Comparison of ENCODE assay signal across 25 mouse cellular contexts in the genomic region with DNA sequence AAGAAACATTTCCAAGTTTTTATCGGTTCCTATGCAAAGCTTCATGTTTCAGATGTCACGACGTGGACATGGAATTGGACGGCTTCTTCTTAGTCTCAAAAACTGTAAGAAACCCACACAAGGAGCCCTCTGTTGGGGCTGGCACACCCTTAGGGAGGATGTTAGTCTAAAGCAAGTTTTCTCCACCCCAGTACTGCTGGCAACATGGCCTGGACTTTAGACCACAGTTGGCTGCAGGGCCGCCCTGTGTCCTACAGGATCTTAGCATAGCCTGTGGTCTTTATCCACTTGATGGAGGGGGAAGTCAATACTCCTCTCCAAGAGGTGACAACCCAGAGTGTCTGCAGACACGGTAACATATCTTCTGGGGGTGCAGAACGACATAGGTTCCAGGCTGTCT. TPM values are rescaled to one million over a fixed set of nuclear protein-coding genes. Genes with fewer than 3 reads are reported as not detected.
DNase-seq lines count a peak whose midpoint lies in the region; ATAC-seq and TF ChIP-seq lines count a peak whose summit lies in the region.
"Had no signal": no experiment of that assay in that cellular context is flagged by ENCODE, and none has a peak within 500 bp of the region (broad histone marks: within the 10 kb centered on the region; RNA-seq: fewer than 3 reads in every experiment).

No protein-coding gene starts in this region.

- no peak overlapping the region for H3K4me2 ChIP-seq in kidney, postnatal 0 days (ENCODE audit: low read length)
- no peak overlapping the region for H3K4me2 ChIP-seq in limb, embryonic 15.5 days
- H3K4me2 ChIP-seq in liver, embryonic 11.5 days, result no peak overlapping the region
- H3K4me2 ChIP-seq: embryonic facial prominence, embryonic 13.5 days; forebrain, embryonic 12.5 days; forebrain, embryonic 15.5 days; heart, embryonic 13.5 days; hindbrain, embryonic 12.5 days; hindbrain, embryonic 15.5 days had no signal

- no peak for TF ChIP-seq CTCF in kidney, postnatal 0 days (IDR thresholded peaks at IDR 0.05; ENCODE audit: low read depth)
- TF ChIP-seq CTCF in testis, adult 2 months (IDR thresholded peaks at IDR 0.05; ENCODE audit: control insufficient read depth, insufficient read depth, insufficient replicate concordance, low read depth, low read length), result no peak

- whole genome bisulfite sequencing in kidney, postnatal 0 days, result 80% methylated on average over 7 of the region's 7 CpGs
- WGBS in limb, embryonic 15.5 days, result 68% methylated on average over 7 of the region's 7 CpGs
- 71% methylated on average over 7 of the region's 7 CpGs for WGBS in liver, embryonic 11.5 days

- no peak for TF ChIP-seq POLR2A in testis, adult 2 months (IDR thresholded peaks at IDR 0.05; ENCODE audit: control insufficient read depth, low read depth, low read length)

- H3K27me3 ChIP-seq in kidney, postnatal 0 days (ENCODE audit: insufficient read depth, low read length), result no peaks in the 10 kb centered on the region
- no peaks in the 10 kb centered on the region for H3K27me3 ChIP-seq in testis, adult 2 months (ENCODE audit: control insufficient read depth, insufficient read depth, low read length)
- no peaks in the 10 kb centered on the region for H3K27me3 ChIP-seq in limb, embryonic 15.5 days
- H3K27me3 ChIP-seq in liver, embryonic 11.5 days (replicated peaks; ENCODE audit: control insufficient read depth, insufficient read depth, low read length), result no peaks in the 10 kb centered on the region
- H3K27me3 ChIP-seq: embryonic facial prominence, embryonic 13.5 days; forebrain, embryonic 15.5 days; heart, embryonic 13.5 days; hindbrain, embryonic 12.5 days; hindbrain, embryonic 15.5 days had no signal

- no peak overlapping the region for H3K4me3 ChIP-seq in kidney, postnatal 0 days (replicated peaks; ENCODE audit: low read depth, low read length)
- peak overlapping the region; percentile 43 for H3K4me3 ChIP-seq in testis, adult 2 months (ENCODE audit: control insufficient read depth, low read depth, low read length)
- no peak overlapping the region for H3K4me3 ChIP-seq in limb, embryonic 15.5 days
- H3K4me3 ChIP-seq in liver, embryonic 11.5 days (ENCODE audit: low read depth, low read length), result no peak overlapping the region
- H3K4me3 ChIP-seq: embryonic facial prominence, embryonic 10.5 days; embryonic facial prominence, embryonic 13.5 days; erythroblast, embryonic 14.5 days; forebrain, embryonic 12.5 days; forebrain, embryonic 15.5 days; heart, embryonic 13.5 days; hindbrain, embryonic 12.5 days; hindbrain, embryonic 15.5 days had no signal

- H3K9ac ChIP-seq in kidney, postnatal 0 days (ENCODE audit: low read depth, low read length), result no peak overlapping the region
- H3K9ac ChIP-seq in limb, embryonic 15.5 days, result no peak overlapping the region
- H3K9ac ChIP-seq in liver, embryonic 11.5 days (ENCODE audit: low read depth, low read length), result no peak overlapping the region
- H3K9ac ChIP-seq: embryonic facial prominence, embryonic 13.5 days; forebrain, embryonic 12.5 days; forebrain, embryonic 15.5 days; heart, embryonic 13.5 days; hindbrain, embryonic 12.5 days; hindbrain, embryonic 15.5 days had no signal

- H3K27ac ChIP-seq in kidney, postnatal 0 days, result peak overlapping the region; percentile 13; the same call in 1 of the 2 replicates
- no peak overlapping the region for H3K27ac ChIP-seq in testis, adult 2 months (ENCODE audit: control insufficient read depth, insufficient read depth, low read depth, low read length)
- peak overlapping the region; percentile 64; the same call in 1 of the 2 replicates for H3K27ac ChIP-seq in limb, embryonic 15.5 days
- H3K27ac ChIP-seq in liver, embryonic 11.5 days (ENCODE audit: low read depth, low read length), result no peak overlapping the region
- H3K27ac ChIP-seq: embryonic facial prominence, embryonic 10.5 days; embryonic facial prominence, embryonic 13.5 days; forebrain, embryonic 12.5 days; forebrain, embryonic 15.5 days; heart, embryonic 13.5 days; hindbrain, embryonic 12.5 days; hindbrain, embryonic 15.5 days had no signal

- no peaks in the 10 kb centered on the region for H3K9me3 ChIP-seq in kidney, postnatal 0 days (replicated peaks; ENCODE audit: low read length)
- no peaks in the 10 kb centered on the region for H3K9me3 ChIP-seq in limb, embryonic 15.5 days
- H3K9me3 ChIP-seq in liver, embryonic 11.5 days (ENCODE audit: control insufficient read depth, low read length), result no peaks in the 10 kb centered on the region
- H3K9me3 ChIP-seq: embryonic facial prominence, embryonic 10.5 days; embryonic facial prominence, embryonic 13.5 days; forebrain, embryonic 12.5 days; forebrain, embryonic 15.5 days; heart, embryonic 13.5 days; hindbrain, embryonic 12.5 days; hindbrain, embryonic 15.5 days had no signal

- no peaks in the 10 kb centered on the region for H3K36me3 ChIP-seq in kidney, postnatal 0 days (ENCODE audit: insufficient read depth, low read length)
- H3K36me3 ChIP-seq in testis, adult 2 months (ENCODE audit: control insufficient read depth, insufficient read depth, low read length), result no peaks in the 10 kb centered on the region
- H3K36me3 ChIP-seq in limb, embryonic 15.5 days, result no peaks in the 10 kb centered on the region
- H3K36me3 ChIP-seq in liver, embryonic 11.5 days (ENCODE audit: control insufficient read depth, insufficient read depth, low read length), result no peaks in the 10 kb centered on the region
- H3K36me3 ChIP-seq: embryonic facial prominence, embryonic 10.5 days; embryonic facial prominence, embryonic 13.5 days; forebrain, embryonic 12.5 days; forebrain, embryonic 15.5 days; heart, embryonic 13.5 days; hindbrain, embryonic 12.5 days; hindbrain, embryonic 15.5 days had no signal

- ATAC-seq in kidney, postnatal 0 days (replicated peaks; ENCODE audit: low FRiP score, low read depth), result no peak
- no peak for ATAC-seq in limb, embryonic 15.5 days (ENCODE audit: insufficient number of reproducible peaks, low FRiP score, low TSS enrichment, low read depth)
- no peak for ATAC-seq in liver, embryonic 11.5 days (replicated peaks; ENCODE audit: low FRiP score)
- ATAC-seq: CD4-positive, CD25-positive, alpha-beta regulatory T cell, adult 4 months; forebrain, embryonic 15.5 days had no signal

- no peaks in the 10 kb centered on the region for H3K4me1 ChIP-seq in kidney, postnatal 0 days (replicated peaks; ENCODE audit: insufficient read depth, low read length)
- H3K4me1 ChIP-seq in testis, adult 2 months (ENCODE audit: control insufficient read depth, insufficient read depth, low read length), result peaks cover 3% of the 10 kb centered on the region
- peaks cover 28% of the 10 kb centered on the region for H3K4me1 ChIP-seq in limb, embryonic 15.5 days
- H3K4me1 ChIP-seq in liver, embryonic 11.5 days (replicated peaks; ENCODE audit: control insufficient read depth, insufficient read depth, low read length), result peaks cover 12% of the 10 kb centered on the region
- H3K4me1 ChIP-seq: forebrain, embryonic 15.5 days had no signal

- DNase-seq in kidney, postnatal 0 days (ENCODE audit: low spot score), result no peak
- DNase-seq in kidney, adult 18-20 months, result no peak
- DNase-seq in testis, postnatal 10 days (ENCODE audit: low spot score), result no peak
- no peak for DNase-seq in neural tube, embryonic 10.5 days (ENCODE audit: extremely low spot score, low spot score)
- DNase-seq in liver, embryonic 11.5 days (ENCODE audit: low spot score), result no peak
- DNase-seq: adrenal gland, adult 8-10 months; adrenal gland, postnatal 25 days; cerebellum, adult 11-12 months; cerebellum, adult 8-10 months; cerebellum, postnatal 10 days; cerebellum, postnatal 36 days; embryo, embryonic 11 days; gastrocnemius, postnatal 25 days; heart, adult 18-20 months had no signal

RNA-seq across cellular contexts. Expression of a gene that starts 36.6 kb away (rescaled TPM):
- 1.6 and 2.2 TPM in 2 replicates for polyA plus RNA-seq in kidney, postnatal 0 days (2015; fragmentation: Nextera tagmentation; extraction: Ambion mirVana)
- 7.8 and 8.7 TPM in 2 replicates for polyA plus RNA-seq in testis, adult 2 months (2012; rRNA removed)
- polyA plus RNA-seq in limb, embryonic 15.5 days (2015; fragmentation: Nextera tagmentation; extraction: Ambion mirVana), result 5.7 and 6.5 TPM in 2 replicates
- 1.4 and 1.9 TPM in 2 replicates for polyA plus RNA-seq in liver, embryonic 11.5 days (2014; fragmentation: Nextera tagmentation; extraction: Ambion mirVana)

Comparison
In these comparisons a context has a peak if more than half of its experiments do, and no peak if none do; other contexts are left out.
1. H3K27ac ChIP-seq: peak in kidney, postnatal 0 days (single experiment) and limb, embryonic 15.5 days (single experiment); none in testis, adult 2 months (single experiment) and liver, embryonic 11.5 days (single experiment).